Mouse (Mus musculus): ENCODE results near the gene Ninl.

DNA sequence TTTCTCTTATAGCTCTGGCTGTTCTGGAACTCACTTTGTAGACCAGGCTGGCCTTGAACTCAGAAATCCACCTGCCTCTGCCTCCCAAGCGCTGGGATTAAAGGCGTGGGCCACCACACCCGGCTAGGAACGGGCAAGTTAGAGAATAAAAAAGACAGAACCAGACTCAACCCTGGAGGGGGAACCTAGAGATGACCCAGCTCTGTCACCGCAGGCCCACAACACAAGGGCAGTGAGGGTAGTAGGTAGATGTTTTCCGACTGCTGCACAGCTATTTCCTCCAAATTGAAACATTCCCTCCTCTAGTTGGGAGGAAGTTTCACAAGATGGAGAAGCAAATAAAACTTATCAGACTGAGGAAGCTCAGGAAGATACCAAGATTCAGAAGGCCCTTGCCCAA lies 61.5 kb downstream of the Ninl start:
- TF ChIP-seq CTCF (IDR thresholded peaks at IDR 0.05) (no peak), POLR2A (IDR thresholded peaks at IDR 0.05; ENCODE audit: insufficient read depth, low read depth, low read length) (no peak), EP300 (IDR thresholded peaks at IDR 0.05; ENCODE audit: insufficient read depth, low read depth, low read length) (no peak)
